Mouse (Mus musculus) MEL (cell line): ENCODE results near the gene Gm6040. TPM values are rescaled to one million over a fixed set of nuclear protein-coding genes. Genes with fewer than 3 reads are reported as not detected.

ENCODE experiments used
- DNase-seq: peaks from one replicate; pipeline ENCODE4 v3.0.0; 2011; ENCODE audit warnings: low read depth, low spot score
- H3K27ac ChIP-seq: 2 replicates; pipeline ENCODE4 v1.5.1; 2012; ENCODE audit warnings: low read depth, mild to moderate bottlenecking, control low read depth, low read length, moderate library complexity; ENCODE audit not compliant: control insufficient read depth
- H3K27me3 ChIP-seq, 2 experiments: fragments of 150-350 bp in 1 of 2; sonication (generic) in 1 of 2; 2 replicates each; pipeline ENCODE4 v1.6.1; 2012; ENCODE audit warnings: low read length in 2 of 2, mild to moderate bottlenecking in 2 of 2, improper control_type of control experiment in 1 of 2, moderate library complexity in 1 of 2; ENCODE audit not compliant: insufficient read depth in 2 of 2, control insufficient read depth in 1 of 2
- H3K36me3 ChIP-seq, 2 experiments: 2 replicates each; pipeline ENCODE4 v1.6.1; 2012 to 2014; ENCODE audit warnings: low read length in 2 of 2, improper control_type of control experiment in 1 of 2, inconsistent platforms in 1 of 2, mild to moderate bottlenecking in 1 of 2; ENCODE audit not compliant: insufficient read depth in 2 of 2, control insufficient read depth in 1 of 2
- H3K4me1 ChIP-seq, 2 experiments: fragments of 150-350 bp in 1 of 2; sonication (generic) in 1 of 2; 2 replicates each; pipeline ENCODE4 v1.6.1; 2012; ENCODE audit warnings: low read length in 2 of 2, improper control_type of control experiment in 1 of 2, mild to moderate bottlenecking in 1 of 2; ENCODE audit not compliant: insufficient read depth in 2 of 2, control insufficient read depth in 1 of 2
- H3K4me3 ChIP-seq, 2 experiments: fragments of 150-350 bp in 1 of 2; sonication (generic) in 1 of 2; 2 replicates each; pipeline ENCODE4 v1.5.1; 2012; ENCODE audit warnings: low read depth in 2 of 2, low read length in 2 of 2, mild to moderate bottlenecking in 2 of 2, moderate library complexity in 2 of 2, control low read depth in 1 of 2, improper control_type of control experiment in 1 of 2; ENCODE audit not compliant: control insufficient read depth in 1 of 2, insufficient read depth in 1 of 2
- H3K79me2 ChIP-seq: 2 replicates; pipeline ENCODE4 v1.6.1; 2012; ENCODE audit warnings: mild to moderate bottlenecking, low read length, moderate library complexity; ENCODE audit not compliant: control insufficient read depth, poor library complexity, insufficient read depth
- H3K9ac ChIP-seq: 2 replicates; pipeline ENCODE4 v1.6.1; 2012; ENCODE audit warnings: low read depth, mild to moderate bottlenecking, control low read depth, low read length, moderate library complexity; ENCODE audit not compliant: control insufficient read depth, poor library complexity, severe bottlenecking
- H3K9me3 ChIP-seq: fragments of 150-350 bp; sonication (generic); replicated peaks from 2 replicates; pipeline ENCODE4 v1.6.1; 2012; ENCODE audit warnings: mild to moderate bottlenecking, low read length, improper control_type of control experiment, moderate library complexity; ENCODE audit not compliant: insufficient read depth
- CHD1 ChIP-seq: IDR thresholded peaks from 2 replicates; pipeline ENCODE4 v1.6.1; 2012; ENCODE audit warnings: low read depth, mild to moderate bottlenecking, inconsistent platforms, low read length, improper control_type of control experiment
- CHD2 ChIP-seq: IDR thresholded peaks from 2 replicates; pipeline ENCODE4 v1.6.1; 2011; ENCODE audit warnings: low read length, improper control_type of control experiment
- E2F4 ChIP-seq: IDR thresholded peaks from 2 replicates; pipeline ENCODE4 v1.6.1; 2011; ENCODE audit warnings: low read depth, low read length, improper control_type of control experiment, borderline replicate concordance
- ELF1 ChIP-seq: IDR thresholded peaks from 2 replicates; pipeline ENCODE4 v1.6.1; 2014; ENCODE audit warnings: low read depth, mild to moderate bottlenecking, inconsistent platforms, low read length, improper control_type of control experiment, moderate library complexity
- EP300 ChIP-seq, 2 experiments: IDR thresholded peaks; 2 replicates each; pipeline ENCODE4 v1.6.1; 2011; ENCODE audit warnings: improper control_type of control experiment in 2 of 2, low read length in 2 of 2, low read depth in 1 of 2, mild to moderate bottlenecking in 1 of 2
- GABPA ChIP-seq: IDR thresholded peaks from 2 replicates; pipeline ENCODE4 v1.6.1; 2012; ENCODE audit warnings: low read depth, mild to moderate bottlenecking, inconsistent platforms, low read length, improper control_type of control experiment, moderate library complexity
- GATA1 ChIP-seq: IDR thresholded peaks from 2 replicates; pipeline ENCODE4 v1.6.1; 2011; ENCODE audit warnings: low read depth, low read length, improper control_type of control experiment
- HCFC1 ChIP-seq: IDR thresholded peaks from 2 replicates; pipeline ENCODE4 v1.6.1; 2012; ENCODE audit warnings: low read depth, mild to moderate bottlenecking, inconsistent platforms, low read length, improper control_type of control experiment, moderate library complexity
- KAT2A ChIP-seq: conservative IDR thresholded peaks from 2 replicates; pipeline ENCODE4 v1.6.1; 2012; ENCODE audit warnings: low read depth, low read length, improper control_type of control experiment, inconsistent platforms
- MAX ChIP-seq: IDR thresholded peaks from 2 replicates; pipeline ENCODE4 v1.6.1; 2011; ENCODE audit warnings: low read length, improper control_type of control experiment
- MAZ ChIP-seq: IDR thresholded peaks from 2 replicates; pipeline ENCODE4 v1.6.1; 2012; ENCODE audit warnings: low read depth, mild to moderate bottlenecking, inconsistent platforms, low read length, improper control_type of control experiment
- MXI1 ChIP-seq: IDR thresholded peaks from 2 replicates; pipeline ENCODE4 v1.6.1; 2011; ENCODE audit warnings: mild to moderate bottlenecking, low read depth, low read length, improper control_type of control experiment
- MYC ChIP-seq: IDR thresholded peaks from 2 replicates; pipeline ENCODE4 v1.6.1; 2011; ENCODE audit warnings: low read depth, mild to moderate bottlenecking, low read length, improper control_type of control experiment, moderate library complexity
- POLR2A ChIP-seq, 2 experiments: IDR thresholded peaks; 2 replicates each; pipeline ENCODE4 v1.6.1; 2011 to 2012; ENCODE audit warnings: low read length in 2 of 2, mild to moderate bottlenecking in 2 of 2, control low read depth in 1 of 2, improper control_type of control experiment in 1 of 2, low read depth in 1 of 2, moderate library complexity in 1 of 2; ENCODE audit not compliant: control insufficient read depth in 1 of 2, insufficient read depth in 1 of 2, poor library complexity in 1 of 2
- RAD21 ChIP-seq: IDR thresholded peaks from 2 replicates; pipeline ENCODE4 v1.6.1; 2011; ENCODE audit warnings: mild to moderate bottlenecking, low read depth, low read length, improper control_type of control experiment
- RCOR1 ChIP-seq: IDR thresholded peaks from 2 replicates; pipeline ENCODE4 v1.6.1; 2012; ENCODE audit warnings: low read depth, mild to moderate bottlenecking, inconsistent platforms, low read length, improper control_type of control experiment
- SIN3A ChIP-seq: IDR thresholded peaks from 2 replicates; pipeline ENCODE4 v1.6.1; 2012; ENCODE audit warnings: low read length, improper control_type of control experiment, inconsistent platforms
- TAL1 ChIP-seq: IDR thresholded peaks from 2 replicates; pipeline ENCODE4 v1.6.1; 2012; ENCODE audit warnings: mild to moderate bottlenecking, inconsistent platforms, low read length, moderate library complexity, mixed read lengths
- TCF12 ChIP-seq: IDR thresholded peaks from 2 replicates; pipeline ENCODE4 v1.6.1; 2014; ENCODE audit warnings: low read depth, mild to moderate bottlenecking, inconsistent platforms, low read length, improper control_type of control experiment, moderate library complexity
- USF1 ChIP-seq: IDR thresholded peaks from 2 replicates; pipeline ENCODE4 v1.6.1; 2014; ENCODE audit warnings: low read depth, mild to moderate bottlenecking, inconsistent platforms, low read length, improper control_type of control experiment, moderate library complexity
- ZC3H11A ChIP-seq: IDR thresholded peaks from 2 replicates; pipeline ENCODE4 v1.6.1; 2012; ENCODE audit warnings: low read depth, mild to moderate bottlenecking, inconsistent platforms, low read length, improper control_type of control experiment
- ZMIZ1 ChIP-seq: IDR thresholded peaks from 2 replicates; pipeline ENCODE4 v1.6.1; 2012; ENCODE audit warnings: low read depth, mild to moderate bottlenecking, inconsistent platforms, low read length, improper control_type of control experiment, moderate library complexity
- polyA plus RNA-seq, 2 experiments: library from polyadenylated mRNA; stranded (reverse) in 1 of 2; unstranded in 1 of 2; fragments of >175 nt in 1 of 2; fragments of >200 nt in 1 of 2; gene quantifications; 2 replicates each; pipeline versions ENCODE4 v1.2.1 to v1.2.4; 2012; ENCODE audit warnings: low replicate concordance in 2 of 2, low read depth in 1 of 2; ENCODE audit not compliant: insufficient read length in 2 of 2, insufficient read depth in 1 of 2, missing spikeins in 1 of 2
- total RNA-seq: library from RNA; depleted of rRNA; stranded (reverse); fragments of 300-350 nt; gene quantifications from 2 replicates; pipeline ENCODE4 v1.2.3, GENCODE M21; 2012; rRNA removed

Gene Gm6040
- not detected in 2 replicates for total RNA-seq
- polyA plus RNA-seq: not detected

DNA sequence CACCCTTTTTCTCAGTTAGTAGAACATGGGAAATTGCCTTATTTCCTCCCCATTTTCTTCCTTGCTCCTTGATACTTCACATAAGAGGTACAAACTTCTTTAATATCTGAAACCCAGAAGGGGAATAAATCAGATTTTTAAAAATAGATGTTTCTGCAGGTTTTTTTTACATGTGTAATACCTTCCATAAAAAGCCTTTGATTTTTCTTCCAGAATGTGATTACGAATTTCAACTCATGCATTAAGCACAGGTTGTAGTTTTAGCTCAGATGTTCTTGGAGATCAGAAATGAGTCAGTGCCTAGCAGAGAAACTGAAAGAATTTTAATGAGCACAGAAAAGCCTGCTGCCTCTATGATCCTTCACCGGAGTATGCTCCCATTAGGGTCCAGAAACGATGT is at the start of gene Gm6040:
TSS of gene Gm6040 (minus strand) at position 101 of the 400 bp plus-strand sequence.
- Histone ChIP-seq H3K36me3 (no peaks in the 10 kb centered on the region), H3K9ac (no peak within 1 kb of the TSS), H3K9me3 (no peaks in the 10 kb centered on the region), H3K79me2 (no peaks in the 10 kb centered on the region), H3K27me3 (no peaks in the 10 kb centered on the region), H3K4me3 (no peak within 1 kb of the TSS), H3K27ac (no peak within 1 kb of the TSS), H3K4me1 (no peaks in the 10 kb centered on the region)
- DNase-seq: no peak
- TF ChIP-seq CHD1 (no peak), MAZ (no peak), SIN3A (no peak), HCFC1 (no peak), RCOR1 (no peak), EP300 (IDR thresholded peaks at IDR 0.05; ENCODE audit: low read depth in 1 of 2, low read length in 2 of 2) (no peak), MYC (no peak), ZMIZ1 (no peak), RAD21 (no peak), USF1 (no peak), GATA1 (no peak), ELF1 (no peak), KAT2A (no peak), TAL1 (no peak), POLR2A (IDR thresholded peaks at IDR 0.05; ENCODE audit: control insufficient read depth in 1 of 2, insufficient read depth in 1 of 2, low read depth in 1 of 2, low read length in 2 of 2, poor library complexity in 1 of 2) (no peak), TCF12 (no peak), GABPA (no peak)

DNA sequence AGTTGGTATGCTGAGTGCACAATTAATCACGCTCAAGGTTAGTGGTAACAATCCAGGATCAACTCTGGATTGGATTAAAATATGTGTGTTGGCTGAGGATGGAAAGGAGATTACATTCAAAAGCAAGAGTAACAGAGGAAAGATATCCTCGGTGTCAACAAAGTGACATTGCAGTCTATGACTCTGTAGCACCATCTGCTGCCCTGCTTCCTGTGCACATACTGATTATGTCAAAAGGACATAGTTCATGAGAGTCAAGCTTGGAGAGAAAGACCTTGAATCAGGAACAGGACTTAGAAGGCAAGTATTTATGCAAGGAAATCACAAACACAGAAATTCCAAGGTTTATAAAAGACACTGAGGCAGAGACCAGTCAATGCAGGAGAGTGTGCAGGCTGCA is 42.7 kb upstream of the Gm6040 start:
- H3K79me2 ChIP-seq: no peaks in the 10 kb centered on the region
- H3K4me1 ChIP-seq: no peaks in the 10 kb centered on the region
- no peak overlapping the region for H3K9ac ChIP-seq
- H3K27me3 ChIP-seq: no peaks in the 10 kb centered on the region
- H3K9me3 ChIP-seq: no peaks in the 10 kb centered on the region
- H3K4me3 ChIP-seq: no peak overlapping the region
- no peak for DNase-seq
- H3K27ac ChIP-seq: no peak overlapping the region
- no peaks in the 10 kb centered on the region for H3K36me3 ChIP-seq
- TF ChIP-seq EP300 (IDR thresholded peaks at IDR 0.05; ENCODE audit: low read depth in 1 of 2, low read length in 2 of 2): no peak
- no peak for TF ChIP-seq E2F4
- no peak for TF ChIP-seq KAT2A
- TF ChIP-seq POLR2A (IDR thresholded peaks at IDR 0.05; ENCODE audit: control insufficient read depth in 1 of 2, insufficient read depth in 1 of 2, low read depth in 1 of 2, low read length in 2 of 2, poor library complexity in 1 of 2): no peak
- TF ChIP-seq MXI1: no peak
- TF ChIP-seq ZC3H11A: no peak
- TF ChIP-seq MAX: no peak
- TF ChIP-seq CHD2: no peak
